Mouse (Mus musculus) ES-Bruce4 (cell line): ENCODE data around the gene Prm1.

Experiments used
- EP300 ChIP-seq: IDR thresholded peaks from 2 replicates; pipeline ENCODE4 v1.6.1; 2011; ENCODE audit warnings: low read depth, low read length; ENCODE audit not compliant: insufficient read depth
- POLR2A ChIP-seq: IDR thresholded peaks from one replicate; pipeline ENCODE4 v1.8.1; 2011; ENCODE audit warnings: low read length; ENCODE audit not compliant: insufficient read depth

- TF ChIP-seq POLR2A (no peak), EP300 (no peak)
Observed at GRCm38 (mm10) chr16:10850905-10851304, 45.3 kb upstream of the Prm1 start.
